Mouse (Mus musculus) heart, postnatal 10 days (tissue): Measurements from ENCODE around the gene Glb1. TPM values are rescaled to one million over a fixed set of nuclear protein-coding genes. Genes with fewer than 3 reads are reported as not detected.
"Not testable (repeated sequence)": the region's sequence is repeated elsewhere in the genome, so short reads cannot be mapped to it uniquely, and the experiment has no call there.

ENCODE experiments used
- DNase-seq, 2 experiments: peaks; one replicate each; pipeline ENCODE4 v3.0.0; 2021
- intact Hi-C: fragments of 180-260 bp; cut with DNase I; formaldehyde crosslinking; loops from one replicate; pipeline ENCODE4 v1.15.1; 2025
- total RNA-seq, 2 experiments: library from RNA; stranded (reverse); gene quantifications; 2 replicates each; pipeline ENCODE4 v1.2.3; 2021

The Glb1 gene
- total RNA-seq, 2 experiments from 2014 or later = 21.5 to 25.1 TPM

- intact Hi-C loops = no loop called here
- DNase-seq = no peak
These were observed 10.2 kb upstream of the Glb1 start for GRCm38 (mm10) chr9:114390749-114391075.

GRCm38 (mm10) chr9:114394136-114394535 lies 6.7 kb upstream of the Glb1 start:
- DNase-seq, intact Hi-C loops: not testable (repeated sequence)

DNA sequence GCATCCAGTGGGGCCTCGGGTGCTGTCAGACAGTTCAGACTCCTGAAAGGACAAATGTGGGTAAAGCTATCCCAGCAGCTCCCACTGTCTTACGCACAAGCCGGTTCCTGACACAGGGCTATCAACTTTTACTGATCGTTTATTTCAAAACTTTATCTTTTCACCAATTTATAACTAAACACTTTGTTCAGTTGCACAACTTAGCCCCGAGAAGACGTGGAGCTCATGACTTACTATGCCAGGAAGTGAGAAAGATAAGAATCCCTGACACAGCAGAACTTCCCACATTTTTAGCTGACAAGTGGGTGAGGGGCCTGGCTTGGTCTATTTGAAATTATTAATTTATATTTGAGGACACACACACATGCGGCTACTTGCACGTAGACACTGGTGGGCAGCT lies 6.2 kb upstream of the Glb1 start:
- intact Hi-C loops = no loop called here
- DNase-seq = no peak

DNA sequence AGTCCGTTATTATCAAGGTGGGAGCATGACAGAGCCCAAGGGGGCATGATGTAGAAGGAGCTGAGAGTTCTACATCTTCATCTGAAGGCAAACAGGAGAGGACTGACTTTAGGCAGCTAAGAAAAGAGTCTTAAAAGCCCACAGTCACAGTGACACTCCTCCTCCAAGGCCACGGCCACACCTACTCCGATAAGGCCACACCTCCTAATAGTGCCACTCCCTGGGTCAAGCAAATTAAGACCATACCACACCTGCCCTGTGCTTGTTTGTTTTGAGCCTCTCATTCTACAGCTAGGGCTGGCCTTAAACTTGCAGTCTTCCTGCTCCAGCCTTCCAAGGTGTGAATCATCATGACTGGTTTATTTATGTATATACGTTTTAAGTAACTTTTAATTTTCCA lies 5.6 kb upstream of the Glb1 start:
- intact Hi-C loops = no loop called here
- no peak for DNase-seq

- DNase-seq = no peak
- intact Hi-C loops = no loop called here
These were observed 1.2 kb upstream of the Glb1 start for GRCm38 (mm10) chr9:114399680-114400079.

- no peak for DNase-seq
- intact Hi-C loops = no loop called here
These were observed 308 bp upstream of the Glb1 start for GRCm38 (mm10) chr9:114400588-114400948.

DNA sequence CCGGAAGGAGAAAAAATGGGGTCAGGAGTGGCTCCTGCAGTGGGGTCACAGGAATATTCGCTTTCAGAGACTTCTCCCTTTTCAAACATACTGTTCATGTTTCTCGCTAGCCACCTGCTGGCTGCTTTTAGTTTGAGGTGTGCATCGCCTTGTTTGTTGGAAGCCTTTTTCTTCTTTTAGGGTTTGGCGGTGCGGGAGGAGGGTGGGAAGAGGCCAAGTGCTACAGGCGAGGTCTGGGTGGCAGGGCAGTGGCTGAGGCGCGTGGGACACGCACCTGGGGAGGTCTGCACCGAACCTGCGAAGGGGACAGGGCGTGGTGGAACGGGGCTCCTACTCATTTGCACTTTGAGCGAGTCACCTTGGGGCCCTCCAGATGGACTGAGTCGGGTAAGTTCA lies 807 bp downstream of the Glb1 start:
- intact Hi-C loops = no loop called here
- DNase-seq = no peak

- peak in 1 of 2 experiments; percentile 15 for DNase-seq
- intact Hi-C loops = no loop called here
These were observed 6.8 kb downstream of the Glb1 start for GRCm38 (mm10) chr9:114407676-114408075.

GRCm38 (mm10) chr9:114410313-114410862 lies 9.5 kb downstream of the Glb1 start:
- intact Hi-C loops = no loop called here
- no peak for DNase-seq

DNA sequence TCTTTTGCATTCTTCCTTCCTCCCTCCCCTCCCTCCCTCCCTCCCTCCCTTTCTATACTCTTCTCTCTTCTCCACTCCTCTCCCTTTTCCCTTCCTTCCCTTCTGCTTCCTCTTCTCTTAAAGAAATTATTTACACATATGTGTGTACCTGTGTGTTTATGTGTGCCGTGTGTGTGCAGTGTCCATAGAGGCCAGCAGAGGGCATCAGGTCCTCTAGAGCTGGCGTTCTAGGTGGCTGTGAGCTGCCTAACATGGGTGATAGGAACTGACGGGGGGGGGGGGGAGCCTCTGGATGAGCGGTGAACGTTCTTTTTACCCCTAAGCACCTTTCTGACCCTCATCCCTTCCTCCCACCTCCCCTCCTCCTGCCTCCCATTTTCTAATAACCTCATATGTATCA lies 10.4 kb downstream of the Glb1 start:
- intact Hi-C loops = no loop called here
- no peak for DNase-seq

DNA sequence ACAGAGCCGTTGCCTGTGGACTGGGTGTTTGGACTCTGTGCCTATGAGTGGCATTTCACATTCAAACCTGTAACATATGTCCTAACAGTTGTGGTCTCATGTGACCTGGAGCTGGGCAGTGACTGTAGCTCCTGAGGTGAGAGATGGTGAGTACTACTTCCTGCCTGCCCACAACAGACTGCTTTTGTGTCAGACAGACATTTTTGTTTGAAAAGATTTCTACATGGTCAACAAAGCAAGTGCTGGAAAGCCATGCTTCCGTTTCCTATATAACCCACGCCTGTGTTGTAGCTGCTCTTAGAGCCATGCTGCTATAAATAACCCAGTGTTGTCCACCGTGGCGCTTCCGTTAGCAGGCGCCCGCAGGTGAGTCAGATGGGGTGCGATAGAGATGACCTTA lies 11.5 kb downstream of the Glb1 start:
- peak in 1 of 2 experiments; percentile 10 for DNase-seq
- intact Hi-C loops = no loop called here

DNA sequence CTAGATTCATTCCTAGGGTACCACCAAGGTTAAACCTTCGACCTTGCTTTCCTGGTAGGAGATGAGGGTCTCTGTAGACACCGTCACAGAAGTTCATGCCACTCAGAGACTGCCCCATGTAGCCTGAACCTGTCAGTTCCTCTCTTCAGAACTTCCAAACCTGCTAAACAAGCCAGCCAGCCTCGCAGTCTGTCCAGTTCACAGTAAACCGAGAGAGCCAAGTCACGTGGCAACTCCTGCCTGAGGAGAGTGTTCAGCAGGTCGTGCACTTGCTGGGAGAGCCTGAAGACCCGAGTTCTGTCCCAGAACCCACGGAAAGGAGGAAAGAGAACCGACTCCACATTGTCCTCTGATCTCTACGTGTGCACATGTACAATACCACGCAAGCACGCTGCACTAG lies 13.0 kb downstream of the Glb1 start:
- intact Hi-C loops = loop anchor here (2.0 kb wide), 1 partner anchor 169 kb away; no protein-coding TSS in a partner anchor
- DNase-seq = no peak

- intact Hi-C loops = loop anchor here (2.0 kb wide), 2 partner anchors 83 to 167 kb away; no protein-coding TSS in a partner anchor
- DNase-seq = peak; percentile 50 to 62
These were observed 14.8 kb downstream of the Glb1 start for GRCm38 (mm10) chr9:114415701-114416100.

- intact Hi-C loops = loop anchor here (2.0 kb wide), 1 partner anchor 82 kb away; no protein-coding TSS in a partner anchor
These were observed 16.0 kb downstream of the Glb1 start for GRCm38 (mm10) chr9:114416646-114417517.

DNA sequence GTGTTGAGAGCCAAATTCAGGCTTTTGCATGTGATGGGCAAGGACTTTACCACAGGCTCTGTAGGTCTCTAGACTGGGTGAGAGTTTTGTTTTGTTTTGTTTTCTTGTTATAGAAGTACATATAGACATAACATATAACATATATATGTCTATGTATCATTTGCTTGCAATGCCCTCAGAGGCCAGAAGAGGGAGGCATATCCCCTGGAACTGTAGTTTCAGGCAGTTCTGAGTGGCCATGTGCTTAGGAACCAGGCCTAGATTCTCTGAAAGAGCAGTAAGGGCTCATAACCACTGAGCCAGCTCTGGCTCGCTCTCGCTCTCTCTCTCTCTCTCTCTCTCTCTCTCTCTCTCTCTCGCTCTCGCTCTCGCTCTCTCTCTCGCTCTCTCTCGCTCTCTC lies 17.3 kb downstream of the Glb1 start:
- DNase-seq = peak; percentile 32 to 50
- intact Hi-C loops = no loop called here

More at GRCm38 (mm10) chr9:114416646-114417517, 16.0 kb downstream of the Glb1 start:
- no peak for DNase-seq

GRCm38 (mm10) chr9:114420443-114420842 lies 19.6 kb downstream of the Glb1 start:
- intact Hi-C loops = no loop called here
- no peak for DNase-seq

GRCm38 (mm10) chr9:114421045-114421444 lies 20.2 kb downstream of the Glb1 start:
- no peak for DNase-seq
- intact Hi-C loops = no loop called here

- intact Hi-C loops = no loop called here
- no peak for DNase-seq
These were observed 20.9 kb downstream of the Glb1 start for GRCm38 (mm10) chr9:114421797-114422196.

- intact Hi-C loops = no loop called here
- DNase-seq = no peak
These were observed 24.7 kb downstream of the Glb1 start for GRCm38 (mm10) chr9:114425576-114425975.

DNA sequence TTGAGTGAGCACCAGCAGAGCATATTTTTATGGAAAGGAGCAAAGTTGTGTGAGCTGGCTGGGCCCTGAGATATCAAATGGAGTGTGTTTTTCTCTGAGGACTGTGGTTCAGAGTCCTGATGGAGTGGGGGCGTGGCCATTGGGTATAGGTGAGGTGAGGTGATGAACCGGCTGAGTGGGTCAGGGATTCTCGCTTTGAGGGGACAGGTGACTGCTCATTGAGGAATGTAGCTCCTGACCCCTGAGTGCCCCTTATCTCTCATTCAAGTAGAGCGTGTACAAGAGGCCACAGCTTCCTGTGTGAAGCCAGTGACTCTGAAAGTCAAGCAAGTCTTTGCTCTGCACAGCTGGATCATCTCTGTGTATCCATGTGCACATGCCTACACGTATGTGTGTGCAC lies 25.3 kb downstream of the Glb1 start:
- intact Hi-C loops = no loop called here
- DNase-seq = no peak

GRCm38 (mm10) chr9:114427425-114427824 lies 26.5 kb downstream of the Glb1 start:
- intact Hi-C loops = no loop called here
- DNase-seq = no peak

DNA sequence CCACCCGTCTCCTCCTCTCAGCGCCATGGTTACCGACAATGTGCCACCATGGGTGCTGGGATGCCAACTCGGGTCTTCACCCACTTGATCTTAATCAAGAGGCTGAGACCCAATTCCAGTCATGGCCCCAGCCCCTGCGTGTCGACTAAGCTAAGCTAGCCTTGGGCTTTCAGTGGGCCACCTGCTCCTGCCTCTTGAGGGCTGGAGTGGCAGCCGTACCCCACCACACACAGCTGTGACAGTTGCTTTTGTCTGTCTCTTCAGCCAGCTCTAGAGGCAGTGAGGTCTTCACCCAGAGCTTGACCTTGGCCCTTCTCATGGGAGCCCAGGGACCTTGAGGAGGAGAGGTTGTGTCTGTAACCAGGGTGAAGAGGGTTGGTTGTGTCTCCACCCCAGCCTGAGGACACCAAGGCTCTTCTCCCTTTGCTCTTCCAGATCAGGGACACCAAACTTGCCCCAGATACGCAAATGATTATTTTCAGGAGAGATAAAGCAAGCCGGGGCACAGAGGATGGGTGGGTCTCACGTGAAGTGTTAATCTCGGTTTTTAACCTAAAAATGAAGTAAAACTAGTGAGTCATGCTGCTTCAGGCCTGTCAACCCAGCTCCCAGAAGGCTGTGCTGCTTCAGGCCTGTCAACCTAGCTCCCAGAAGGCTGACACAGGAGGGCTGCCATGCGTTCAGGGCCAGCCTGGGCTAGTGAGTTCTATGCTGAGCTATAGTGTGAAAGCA lies 27.4 kb downstream of the Glb1 start:
- intact Hi-C loops = no loop called here
- no peak for DNase-seq
